Mouse (Mus musculus) stomach, embryonic 14.5 days (tissue): ENCODE measurements at regions not wholly inside any gene's neighbourhood (a gene's known extent, or its start where the extent isn't known, plus 50 kb on each side); places are given as distances from the start of the nearest gene placed in this dataset.
"Not testable (repeated sequence)": the region's sequence is repeated elsewhere in the genome, so short reads cannot be mapped to it uniquely, and the experiment has no call there.

Source experiments
- ATAC-seq: fragments of 200-750 bp; cut with Nextera tagmentation; 2 replicates; pipeline ENCODE4 v1.8.0; 2017; ENCODE audit warnings: low read depth, moderate TSS enrichment; ENCODE audit not compliant: insufficient number of reproducible peaks, insufficient read depth, low FRiP score
- H3K27ac ChIP-seq: fragments of 300-500 bp; sonication (generic); 2 replicates; pipeline ENCODE4 v1.5.1; 2014; ENCODE audit warnings: mild to moderate bottlenecking, low read length, moderate library complexity, mixed read lengths
- H3K27me3 ChIP-seq: fragments of 300-500 bp; sonication (generic); 2 replicates; pipeline ENCODE4 v1.6.1; 2014; ENCODE audit warnings: low read length, control low read depth, mixed read lengths; ENCODE audit not compliant: control insufficient read depth, insufficient read depth
- H3K36me3 ChIP-seq: fragments of 300-500 bp; sonication (generic); 2 replicates; pipeline ENCODE4 v1.6.1; 2014; ENCODE audit warnings: mild to moderate bottlenecking, control low read depth, low read length, moderate library complexity, mixed read lengths; ENCODE audit not compliant: control insufficient read depth, insufficient read depth
- H3K4me1 ChIP-seq: fragments of 300-500 bp; sonication (generic); 2 replicates; pipeline ENCODE4 v1.6.1; 2014; ENCODE audit warnings: low read length, control low read depth, mixed read lengths; ENCODE audit not compliant: control insufficient read depth, insufficient read depth
- H3K4me2 ChIP-seq: fragments of 300-500 bp; sonication (generic); replicated peaks from 2 replicates; pipeline ENCODE4 v1.6.1; 2014; ENCODE audit warnings: low read depth, low read length, control low read depth
- H3K4me3 ChIP-seq: fragments of 300-500 bp; sonication (generic); 2 replicates; pipeline ENCODE4 v1.5.1; 2014; ENCODE audit warnings: low read depth, low read length, control low read depth
- H3K9ac ChIP-seq: fragments of 300-500 bp; sonication (generic); replicated peaks from 2 replicates; pipeline ENCODE4 v1.6.1; 2014; ENCODE audit warnings: low read depth, mild to moderate bottlenecking, control low read depth, low read length, moderate library complexity, mixed read lengths
- H3K9me3 ChIP-seq: fragments of 300-500 bp; sonication (generic); 2 replicates; pipeline ENCODE4 v1.6.1; 2016; ENCODE audit warnings: low read depth, low read length, control low read depth; ENCODE audit not compliant: control insufficient read depth
- WGBS: fragments of 180-500 bp; shearing (Covaris S2); extraction: QIAGEN DNeasy Blood & Tissue Kit; methylation state at CpG from one replicate; pipeline ENCODE4 v1.1.7; 2014; 5-methylcytosine and 5-hydroxymethylcytosine counted together

DNA sequence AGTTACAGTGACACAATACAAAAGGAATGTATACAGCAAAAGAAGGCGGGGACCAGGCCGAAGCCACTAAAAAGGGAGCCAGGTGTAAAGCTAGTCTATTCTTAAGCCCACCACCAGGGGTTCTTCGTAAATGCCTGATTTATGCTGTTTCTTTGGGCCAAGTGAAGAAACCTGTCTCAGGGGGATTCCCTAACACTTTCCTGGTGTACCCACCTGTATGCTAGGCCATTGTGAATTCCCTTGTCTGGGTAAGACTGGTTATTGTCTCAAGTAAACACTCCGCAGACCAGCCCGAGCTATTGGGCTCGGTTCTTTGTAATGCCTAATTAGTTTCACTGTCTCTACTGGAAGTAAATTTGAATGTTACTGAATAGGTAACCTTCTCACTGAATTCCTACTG is 722.3 kb upstream of the Impad1 start:
- WGBS, result 80% methylated on average over 6 of the region's 6 CpGs
- H3K36me3 ChIP-seq, H3K4me2 ChIP-seq, H3K4me3 ChIP-seq, H3K27me3 ChIP-seq, H3K4me1 ChIP-seq, ATAC-seq, H3K27ac ChIP-seq, H3K9me3 ChIP-seq, H3K9ac ChIP-seq: not testable (repeated sequence)

DNA sequence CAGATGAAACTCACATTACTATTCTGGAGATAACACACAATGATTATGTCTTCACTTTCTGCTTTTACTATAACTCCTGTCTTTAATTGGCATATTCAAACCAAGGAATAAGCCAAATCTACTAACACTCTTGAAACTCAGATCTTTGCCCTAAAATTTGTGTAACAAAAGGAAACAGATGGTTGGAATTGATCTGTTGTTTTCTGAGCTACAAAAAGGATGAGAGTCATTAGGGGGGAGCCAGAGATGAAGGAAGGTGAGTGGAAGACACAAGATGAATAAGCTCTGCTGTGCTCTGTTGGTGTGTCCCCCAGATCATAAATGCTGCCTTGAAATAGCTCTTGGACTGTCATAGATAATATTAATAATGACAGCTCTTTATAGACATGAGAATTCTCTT is 718.6 kb upstream of the Impad1 start:
- H3K27me3 ChIP-seq, result no peaks in the 10 kb centered on the region
- no peak overlapping the region for H3K4me2 ChIP-seq
- no peaks in the 10 kb centered on the region for H3K36me3 ChIP-seq
- no peak overlapping the region for H3K27ac ChIP-seq
- no peak for ATAC-seq
- no peak overlapping the region for H3K4me3 ChIP-seq
- no peak overlapping the region for H3K9ac ChIP-seq
- H3K4me1 ChIP-seq, result no peaks in the 10 kb centered on the region
- no peaks in the 10 kb centered on the region for H3K9me3 ChIP-seq

DNA sequence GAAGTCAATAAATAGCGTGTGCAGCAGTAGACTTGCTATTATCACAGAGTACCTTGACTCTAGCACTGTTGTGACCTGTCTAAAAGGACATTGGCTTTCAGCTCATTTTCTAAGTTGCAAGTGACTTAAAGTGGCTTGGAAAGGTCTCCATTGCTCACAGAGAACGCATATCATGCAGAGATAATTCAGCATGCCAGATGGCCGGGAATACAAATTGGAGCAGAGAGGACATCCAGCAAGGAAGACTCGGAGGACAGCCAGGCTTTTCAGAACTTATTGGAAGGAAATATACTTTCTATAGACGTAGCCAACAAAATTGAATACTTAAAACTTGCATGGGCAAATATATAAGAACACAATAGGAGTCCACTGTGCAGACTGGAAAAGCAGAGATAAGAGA is 716.2 kb upstream of the Impad1 start:
- Histone ChIP-seq H3K27me3 (no peaks in the 10 kb centered on the region), H3K9me3 (no peaks in the 10 kb centered on the region), H3K4me3 (no peak overlapping the region), H3K27ac (no peak overlapping the region), H3K36me3 (no peaks in the 10 kb centered on the region), H3K4me1 (no peaks in the 10 kb centered on the region), H3K9ac (no peak overlapping the region), H3K4me2 (no peak overlapping the region)
- no peak for ATAC-seq
- 77% methylated on average over 5 of the region's 5 CpGs for WGBS

DNA sequence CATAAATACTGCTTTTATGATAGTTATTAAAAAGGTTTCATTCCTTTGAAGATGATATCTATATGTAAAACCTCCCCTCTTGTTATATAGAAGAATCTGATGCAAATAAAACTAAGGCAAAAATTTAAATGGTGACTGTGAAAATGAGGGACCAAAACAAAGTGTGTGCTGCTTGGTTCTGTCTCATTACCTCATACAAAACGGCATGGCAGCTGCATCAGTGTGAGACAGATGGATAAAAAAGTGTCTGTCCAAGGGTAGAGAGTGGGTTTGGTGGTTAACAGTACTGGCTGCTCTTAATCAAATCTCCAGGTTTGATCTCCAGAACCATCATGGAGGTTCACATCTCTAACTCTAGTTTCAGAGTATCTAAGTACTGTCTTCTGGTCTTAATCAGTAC is 701.9 kb upstream of the Impad1 start:
- Histone ChIP-seq H3K9ac (no peak overlapping the region), H3K4me3 (no peak overlapping the region), H3K27ac (no peak overlapping the region), H3K4me1 (0 out of 2 replicates have a peak, but pooled peaks cover 2% of the 10 kb centered on the region), H3K9me3 (no peaks in the 10 kb centered on the region), H3K4me2 (no peak overlapping the region), H3K27me3 (no peaks in the 10 kb centered on the region), H3K36me3 (no peaks in the 10 kb centered on the region)
- no peak for ATAC-seq
- WGBS, result 59% methylated on average over 1 of the region's 1 CpGs

DNA sequence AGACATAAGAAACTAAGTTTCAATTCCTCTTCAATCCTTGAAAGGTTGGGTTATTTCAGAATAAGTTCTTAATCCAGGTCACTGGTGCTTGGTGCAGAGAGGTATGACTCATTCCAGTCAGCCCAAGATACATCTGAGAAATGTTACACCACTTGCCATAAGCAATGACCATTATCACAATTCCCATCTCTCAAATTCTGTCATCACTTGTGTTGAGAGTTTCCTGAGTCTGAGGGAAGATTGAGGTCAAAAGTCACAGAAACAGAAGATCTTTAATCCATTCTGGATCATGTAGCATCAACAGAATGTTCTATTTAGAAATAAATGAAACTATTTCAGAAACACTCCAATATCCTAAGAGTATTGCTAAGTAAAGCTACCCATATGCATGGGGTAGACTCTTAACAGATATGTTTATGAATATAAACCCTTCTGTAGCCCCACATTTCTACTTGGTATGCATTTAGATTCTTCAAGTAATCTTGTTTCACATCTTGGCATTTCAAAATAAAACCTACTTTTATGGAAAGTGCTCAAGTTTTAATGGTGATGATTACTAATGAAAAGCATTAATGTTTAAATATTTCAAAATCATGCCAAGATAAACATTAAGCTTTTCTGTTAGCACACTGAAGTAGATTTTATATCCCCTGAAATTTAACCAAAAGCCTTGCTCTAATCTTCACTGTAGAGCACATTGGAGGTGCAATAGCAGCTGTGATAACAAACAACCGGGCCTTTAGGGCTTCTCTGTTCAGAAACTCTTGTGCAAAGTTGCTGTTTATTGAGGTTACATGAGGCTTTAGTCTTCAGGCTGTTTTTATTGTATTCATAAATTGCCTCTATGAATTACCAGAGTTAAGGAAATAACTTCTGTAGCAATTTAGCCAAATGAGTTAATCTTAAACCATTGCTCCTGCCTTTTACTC is 701.2 kb upstream of the Impad1 start:
- Histone ChIP-seq H3K36me3 (no peaks in the 10 kb centered on the region), H3K9me3 (no peaks in the 10 kb centered on the region), H3K4me2 (no peak overlapping the region), H3K4me3 (no peak overlapping the region), H3K4me1 (0 out of 2 replicates have a peak, but pooled peaks cover 2% of the 10 kb centered on the region), H3K9ac (no peak overlapping the region), H3K27me3 (no peaks in the 10 kb centered on the region), H3K27ac (no peak overlapping the region)
- WGBS, result 43% methylated on average over 1 of the region's 1 CpGs
- peak; percentile 67; the same call in 1 of the 2 replicates for ATAC-seq

DNA sequence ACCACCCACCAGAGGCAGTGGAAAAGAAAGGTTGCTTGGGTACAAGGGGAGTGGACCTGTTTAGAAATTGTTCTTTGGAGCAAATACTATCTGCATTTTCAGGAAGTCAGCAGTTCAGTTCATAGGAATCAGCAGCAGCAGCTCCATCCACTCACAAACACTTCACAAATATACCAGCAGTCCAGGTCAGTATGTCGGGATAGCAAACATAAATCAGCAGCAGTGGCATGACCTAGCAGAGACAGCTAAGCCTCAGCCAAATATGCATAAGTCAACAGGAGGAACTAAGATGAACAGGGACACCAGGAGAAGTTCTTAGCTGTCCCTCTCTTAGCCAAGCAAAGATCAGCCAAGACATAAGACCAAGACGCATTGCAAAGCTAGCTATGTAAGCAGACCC is 693.6 kb upstream of the Impad1 start:
- no peaks in the 10 kb centered on the region for H3K27me3 ChIP-seq
- WGBS, result 37% methylated on average over 2 of the region's 2 CpGs
- H3K9me3 ChIP-seq, result no peaks in the 10 kb centered on the region
- no peaks in the 10 kb centered on the region for H3K4me1 ChIP-seq
- no peak overlapping the region for H3K9ac ChIP-seq
- H3K4me2 ChIP-seq, result no peak overlapping the region
- no peak overlapping the region for H3K4me3 ChIP-seq
- H3K36me3 ChIP-seq, result no peaks in the 10 kb centered on the region
- no peak for ATAC-seq
- no peak overlapping the region for H3K27ac ChIP-seq

DNA sequence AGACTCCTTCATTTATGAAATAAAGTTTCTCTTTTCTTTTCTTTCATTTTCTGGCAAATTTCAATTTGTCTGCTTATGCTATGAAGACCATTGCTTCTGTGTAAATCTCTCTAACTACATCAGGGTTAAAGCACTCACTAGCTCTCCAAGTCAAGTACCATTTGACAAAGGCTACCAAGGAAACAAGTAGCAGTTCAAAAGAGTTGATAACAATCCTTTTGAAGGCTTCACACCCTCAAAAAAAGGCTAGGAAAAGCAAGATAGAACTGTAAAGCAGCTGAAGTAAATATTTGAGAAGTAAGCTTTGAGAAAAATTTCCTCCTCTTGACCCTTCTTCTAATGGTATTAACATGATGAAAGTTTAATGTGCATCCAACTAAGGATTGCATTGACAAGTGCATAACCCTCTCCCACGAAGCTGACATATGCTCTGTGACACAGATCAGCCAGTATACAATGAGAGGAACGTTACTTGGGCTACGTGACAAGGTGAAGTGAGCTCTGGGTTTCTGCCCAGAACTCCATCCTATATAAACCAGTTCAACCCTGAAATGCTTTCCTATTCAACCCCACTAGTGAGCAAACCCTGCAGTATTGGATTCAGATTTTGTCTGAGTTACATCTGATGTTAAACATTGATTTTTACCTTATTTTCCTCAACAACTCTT is 678.9 kb upstream of the Impad1 start:
- Histone ChIP-seq H3K4me3 (no peak overlapping the region), H3K4me2 (no peak overlapping the region), H3K36me3 (no peaks in the 10 kb centered on the region), H3K27me3 (no peaks in the 10 kb centered on the region), H3K27ac (no peak overlapping the region), H3K4me1 (0 out of 2 replicates have a peak, but pooled peaks cover 3% of the 10 kb centered on the region), H3K9me3 (no peaks in the 10 kb centered on the region), H3K9ac (no peak overlapping the region)
- WGBS, result 20% methylated on average over 3 of the region's 3 CpGs
- ATAC-seq, result peak; percentile 46; the same call in 1 of the 2 replicates

DNA sequence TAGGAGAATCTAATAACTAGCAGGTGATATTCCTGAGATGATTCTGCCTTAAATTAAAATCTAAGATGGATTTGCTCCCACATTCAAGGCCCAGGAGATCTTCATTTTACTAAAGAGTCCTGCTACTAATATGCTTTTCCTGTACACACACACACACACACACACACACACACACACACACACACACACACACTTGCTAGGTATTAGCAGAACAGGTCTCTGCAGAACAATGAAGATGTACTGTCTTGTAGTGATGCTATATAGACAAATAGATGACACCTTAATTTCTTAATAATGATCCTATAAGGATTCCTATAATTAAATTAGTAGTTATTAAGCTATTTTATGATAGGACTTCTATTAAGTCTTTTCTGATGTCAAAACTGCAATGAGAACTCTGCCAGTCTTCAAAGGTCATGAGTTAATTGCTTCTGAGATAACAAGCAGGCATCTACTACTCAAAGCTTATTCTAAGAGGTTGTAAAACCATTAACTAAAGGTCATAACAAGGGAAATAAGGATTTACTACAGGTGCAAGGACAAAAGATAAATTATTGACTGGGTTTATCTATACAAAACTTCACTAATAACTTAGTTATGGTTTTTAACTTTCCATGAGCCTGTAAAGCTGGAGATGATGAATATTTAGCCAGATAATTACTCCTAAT is 666.0 kb upstream of the Impad1 start:
- Histone ChIP-seq H3K9me3 (no peaks in the 10 kb centered on the region), H3K4me2 (no peak overlapping the region), H3K4me3 (no peak overlapping the region), H3K4me1 (no peaks in the 10 kb centered on the region), H3K27me3 (no peaks in the 10 kb centered on the region), H3K9ac (no peak overlapping the region), H3K36me3 (no peaks in the 10 kb centered on the region), H3K27ac (no peak overlapping the region)
- no peak for ATAC-seq
